Mouse (Mus musculus) embryonic facial prominence, embryonic 14.5 days (tissue): ENCODE measurements around the gene Tnnc1. TPM values are rescaled to one million over a fixed set of nuclear protein-coding genes. Genes with fewer than 3 reads are reported as not detected.

Source experiments
- ATAC-seq: fragments of 200-750 bp; cut with Nextera tagmentation; 2 replicates; pipeline ENCODE4 v1.8.0; 2017; ENCODE audit warnings: low read depth, moderate number of reproducible peaks, moderate TSS enrichment
- DNase-seq: peaks from one replicate; pipeline ENCODE4 v3.0.0-alpha.2; 2015; ENCODE audit warnings: low spot score
- H3K27ac ChIP-seq: fragments of 300-500 bp; sonication (generic); replicated peaks from 2 replicates; pipeline ENCODE4 v1.5.1; 2014; ENCODE audit warnings: low read depth, mild to moderate bottlenecking, low read length, moderate library complexity
- H3K27me3 ChIP-seq: fragments of 300-500 bp; sonication (generic); replicated peaks from 2 replicates; pipeline ENCODE4 v1.6.1; 2014; ENCODE audit warnings: low read length; ENCODE audit not compliant: control insufficient read depth, insufficient read depth
- H3K36me3 ChIP-seq: fragments of 300-500 bp; sonication (generic); 2 replicates; pipeline ENCODE4 v1.6.1; 2014; ENCODE audit warnings: low read length, mixed read lengths; ENCODE audit not compliant: control insufficient read depth, insufficient read depth
- H3K4me1 ChIP-seq: fragments of 300-500 bp; sonication (generic); 2 replicates; pipeline ENCODE4 v1.6.1; 2014; ENCODE audit warnings: antibody characterized with exemption, low read length; ENCODE audit not compliant: control insufficient read depth, insufficient read depth
- H3K4me2 ChIP-seq: fragments of 300-500 bp; sonication (generic); 2 replicates; pipeline ENCODE4 v1.6.1; 2014; ENCODE audit warnings: low read depth, mild to moderate bottlenecking, low read length, moderate library complexity, mixed read lengths
- H3K4me3 ChIP-seq: fragments of 300-500 bp; sonication (generic); 2 replicates; pipeline ENCODE4 v1.5.1; 2014; ENCODE audit warnings: low read depth, mild to moderate bottlenecking, low read length
- H3K9ac ChIP-seq: fragments of 300-500 bp; sonication (generic); 2 replicates; pipeline ENCODE4 v1.6.1; 2014; ENCODE audit warnings: low read depth, mild to moderate bottlenecking, low read length, moderate library complexity, mixed read lengths
- H3K9me3 ChIP-seq: fragments of 300-500 bp; sonication (generic); 2 replicates; pipeline ENCODE4 v1.6.1; 2016; ENCODE audit warnings: low read length; ENCODE audit not compliant: control insufficient read depth
- WGBS: fragments of 180-500 bp; shearing (Covaris S2); extraction: QIAGEN DNeasy Blood & Tissue Kit; methylation state at CpG from one replicate; pipeline ENCODE4 v1.1.7; 2014; 5-methylcytosine and 5-hydroxymethylcytosine counted together
- polyA plus RNA-seq: library from polyadenylated mRNA; unstranded; fragments of >200 nt; fragmentation: Nextera tagmentation; extraction: Ambion mirVana; gene quantifications from 2 replicates; pipeline ENCODE4 v1.2.1, GENCODE M21; 2014

Gene Tnnc1
- polyA plus RNA-seq, 1 experiment from 2014 or later, result 580 TPM

DNA sequence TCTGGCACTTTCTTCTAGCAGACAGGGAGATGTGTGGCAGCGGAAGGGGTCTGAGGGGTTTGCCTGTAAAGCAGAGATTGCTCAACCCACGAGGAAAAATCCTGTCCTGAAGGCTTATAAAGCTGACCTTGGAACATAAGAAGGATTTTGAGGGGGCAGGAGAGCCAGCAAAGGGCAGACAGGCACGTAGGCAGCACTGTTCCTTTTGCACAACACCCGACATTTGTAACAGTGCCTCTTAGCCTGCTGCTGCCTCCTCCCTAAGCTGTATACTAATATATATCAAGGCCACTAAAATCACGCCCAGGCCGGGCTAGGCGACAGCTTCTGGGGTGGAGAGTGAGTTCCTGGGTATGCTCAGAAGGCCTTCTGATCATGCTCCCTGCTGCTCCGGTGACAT, 22.3 kb downstream of the Tnnc1 start:
- 61% methylated on average over 8 of the region's 8 CpGs for WGBS
- ATAC-seq (no peak), DNase-seq (no peak)
- Histone ChIP-seq H3K36me3 (no peaks in the 10 kb centered on the region), H3K4me3 (no peak overlapping the region), H3K4me2 (no peak overlapping the region), H3K9me3 (no peaks in the 10 kb centered on the region), H3K4me1 (peaks cover 22% of the 10 kb centered on the region), H3K27me3 (no peaks in the 10 kb centered on the region), H3K27ac (no peak overlapping the region), H3K9ac (no peak overlapping the region)

DNA sequence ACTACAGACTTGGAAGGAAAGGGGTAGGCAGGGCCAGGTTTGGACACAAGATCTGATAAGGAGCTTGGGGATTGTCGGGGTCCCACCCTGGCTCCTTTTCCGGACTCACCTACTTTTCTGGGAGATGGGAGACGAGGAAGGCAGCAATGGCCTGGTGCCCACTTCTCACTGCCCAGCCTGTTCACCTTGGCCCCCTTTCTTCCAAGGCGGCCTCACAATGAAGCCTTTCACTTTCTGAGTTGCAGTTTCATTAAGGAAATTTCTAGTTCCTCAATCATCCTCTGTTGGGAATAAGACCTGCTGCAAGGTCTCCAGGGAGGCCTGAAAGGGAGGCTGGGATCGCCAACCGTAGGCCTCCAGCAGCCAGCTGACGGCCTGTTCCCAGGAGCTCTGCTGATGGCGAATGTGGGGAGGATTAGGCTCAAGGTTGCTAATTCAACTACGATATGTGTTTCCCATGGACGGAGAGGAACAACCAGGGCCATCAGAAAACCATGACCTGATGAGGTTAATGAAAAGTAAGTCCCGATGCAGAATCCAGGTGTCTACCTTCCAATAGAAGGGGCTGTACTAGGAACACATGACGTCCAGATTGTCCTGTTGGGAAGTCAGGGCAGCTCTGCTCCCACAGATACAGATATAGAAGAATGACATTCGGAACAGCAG, 24.4 kb downstream of the Tnnc1 start:
- ATAC-seq (no peak), DNase-seq (no peak)
- Histone ChIP-seq H3K9ac (no peak overlapping the region), H3K9me3 (no peaks in the 10 kb centered on the region), H3K36me3 (no peaks in the 10 kb centered on the region), H3K27me3 (no peaks in the 10 kb centered on the region), H3K4me1 (peaks cover 10% of the 10 kb centered on the region), H3K27ac (no peak overlapping the region), H3K4me2 (no peak overlapping the region), H3K4me3 (no peak overlapping the region)
- 80% methylated on average over 13 of the region's 13 CpGs for WGBS

DNA sequence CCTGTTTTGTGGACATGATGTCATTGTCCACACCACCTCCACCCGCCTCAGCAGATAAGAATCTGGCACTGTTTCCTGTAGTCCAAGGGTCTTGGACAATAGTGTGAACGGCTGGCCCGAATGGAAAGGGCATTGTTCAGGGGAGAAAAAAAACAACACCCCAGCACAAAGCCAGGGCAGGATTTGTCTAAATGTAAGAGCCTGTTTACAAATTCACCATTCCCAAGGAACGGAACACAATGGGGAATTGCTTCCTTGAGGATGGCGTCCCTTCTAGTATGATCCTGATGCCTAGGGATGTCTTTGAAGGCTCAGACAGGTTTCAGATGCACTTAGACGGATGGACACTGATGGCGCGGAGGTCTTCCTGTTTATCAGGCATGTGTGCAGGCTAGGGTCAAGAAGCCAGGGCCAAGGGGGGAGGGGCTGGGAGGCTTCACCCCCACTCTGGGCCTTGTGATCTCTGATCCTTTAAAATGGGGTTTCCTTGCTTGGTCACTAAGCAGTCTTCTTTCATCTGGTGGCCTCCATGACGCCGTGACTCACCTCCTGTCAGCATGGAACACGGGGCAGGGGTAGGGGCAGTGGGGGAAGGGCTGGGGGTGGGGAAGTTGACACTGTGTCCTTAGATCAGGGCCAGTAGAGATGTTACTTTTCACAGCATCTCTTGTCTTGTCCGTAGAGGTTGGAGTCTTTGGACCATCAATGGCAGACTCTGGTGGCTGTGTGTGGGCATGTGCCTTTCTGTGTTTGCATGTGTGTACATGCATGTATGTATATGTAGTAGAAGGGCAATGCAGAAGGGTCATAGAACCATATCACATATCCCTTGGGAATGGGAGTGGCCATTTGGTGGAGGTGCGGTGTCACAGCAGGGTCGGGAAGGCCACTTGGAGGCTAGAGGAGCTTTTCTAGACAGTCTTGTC, 25.2 kb downstream of the Tnnc1 start:
- Histone ChIP-seq H3K4me1 (peaks cover 7% of the 10 kb centered on the region), H3K27me3 (no peaks in the 10 kb centered on the region), H3K27ac (no peak overlapping the region), H3K9me3 (no peaks in the 10 kb centered on the region), H3K4me3 (no peak overlapping the region), H3K9ac (no peak overlapping the region), H3K36me3 (no peaks in the 10 kb centered on the region), H3K4me2 (no peak overlapping the region)
- DNase-seq (no peak), ATAC-seq (no peak)
- WGBS, result 85% methylated on average over 14 of the region's 14 CpGs

- no peak overlapping the region for H3K27ac ChIP-seq
- no peaks in the 10 kb centered on the region for H3K27me3 ChIP-seq
- H3K9me3 ChIP-seq, result no peaks in the 10 kb centered on the region
- DNase-seq (peak; percentile 85), ATAC-seq (peak; percentile 76; the same call in 1 of the 2 replicates)
- peak overlapping the region; percentile 19; the same call in 1 of the 2 replicates for H3K4me2 ChIP-seq
- H3K4me3 ChIP-seq, result no peak overlapping the region
- no peaks in the 10 kb centered on the region for H3K36me3 ChIP-seq
- WGBS, result 22% methylated on average over 11 of the region's 11 CpGs
- H3K9ac ChIP-seq, result 0 out of 2 replicates have a peak overlapping the region, but pooled peaks have one; percentile 45
- peaks cover 2% of the 10 kb centered on the region for H3K4me1 ChIP-seq
These were observed 26.0 kb downstream of the Tnnc1 start for GRCm38 (mm10) chr14:31233996-31234591.

GRCm38 (mm10) chr14:31237101-31237882, 29.2 kb downstream of the Tnnc1 start:
- 76% methylated on average over 7 of the region's 7 CpGs for WGBS
- no peaks in the 10 kb centered on the region for H3K27me3 ChIP-seq
- ATAC-seq (no peak), DNase-seq (peak; percentile 67)
- H3K27ac ChIP-seq, result no peak overlapping the region
- H3K4me2 ChIP-seq, result no peak overlapping the region
- no peaks in the 10 kb centered on the region for H3K36me3 ChIP-seq
- H3K4me3 ChIP-seq, result no peak overlapping the region
- H3K9me3 ChIP-seq, result no peaks in the 10 kb centered on the region
- H3K4me1 ChIP-seq, result no peaks in the 10 kb centered on the region
- H3K9ac ChIP-seq, result no peak overlapping the region

- ATAC-seq (peak; percentile 68; the same call in 1 of the 2 replicates), DNase-seq (peak; percentile 71)
- Histone ChIP-seq H3K4me1 (no peaks in the 10 kb centered on the region), H3K9ac (no peak overlapping the region), H3K9me3 (no peaks in the 10 kb centered on the region), H3K4me2 (no peak overlapping the region), H3K4me3 (no peak overlapping the region), H3K27me3 (no peaks in the 10 kb centered on the region), H3K27ac (no peak overlapping the region; the same call in 1 of the 2 replicates), H3K36me3 (no peaks in the 10 kb centered on the region)
- WGBS, result 30% methylated on average over 3 of the region's 3 CpGs
These were observed 32.4 kb downstream of the Tnnc1 start for GRCm38 (mm10) chr14:31240528-31240927.

- WGBS, result 79% methylated on average over 1 of the region's 1 CpGs
- Histone ChIP-seq H3K4me1 (no peaks in the 10 kb centered on the region), H3K27me3 (no peaks in the 10 kb centered on the region), H3K36me3 (no peaks in the 10 kb centered on the region), H3K9ac (no peak overlapping the region), H3K27ac (no peak overlapping the region), H3K9me3 (no peaks in the 10 kb centered on the region), H3K4me3 (no peak overlapping the region), H3K4me2 (no peak overlapping the region)
- DNase-seq (no peak), ATAC-seq (no peak)
These were observed 36.7 kb downstream of the Tnnc1 start for GRCm38 (mm10) chr14:31244777-31245176.

DNA sequence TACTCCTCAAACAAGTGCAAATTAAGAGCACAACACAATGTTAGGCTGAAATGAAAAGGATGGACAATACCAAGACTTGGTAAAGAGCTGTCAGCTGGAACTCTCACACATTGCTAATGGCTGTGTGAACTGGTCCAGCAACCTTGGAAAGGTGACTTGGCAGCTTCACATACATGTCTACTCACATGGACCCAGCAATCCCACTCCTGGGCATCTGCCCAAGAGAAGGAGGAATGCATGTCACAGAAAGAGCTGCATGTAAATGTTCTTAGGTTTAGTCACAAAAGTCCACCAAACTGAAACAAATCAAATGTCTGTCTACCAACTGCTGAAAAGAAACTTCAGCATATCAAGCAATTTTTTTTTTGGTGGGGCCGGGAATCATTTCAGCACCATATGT, 37.8 kb downstream of the Tnnc1 start:
- Histone ChIP-seq H3K27ac (no peak overlapping the region), H3K4me3 (no peak overlapping the region), H3K4me2 (no peak overlapping the region), H3K4me1 (peaks cover 3% of the 10 kb centered on the region; the same call in 1 of the 2 replicates), H3K36me3 (no peaks in the 10 kb centered on the region), H3K9me3 (no peaks in the 10 kb centered on the region), H3K9ac (no peak overlapping the region), H3K27me3 (no peaks in the 10 kb centered on the region)
- ATAC-seq (no peak), DNase-seq (no peak)
- 65% methylated on average over 1 of the region's 1 CpGs for WGBS
